Mouse (Mus musculus) brain, embryonic 14.5 days (tissue): ENCODE results near the gene Zfp704.

ENCODE experiments used
- CTCF ChIP-seq: fragments of 200-500 bp; IDR thresholded peaks from 2 replicates; pipeline ENCODE4 v1.5.1; 2012; ENCODE audit warnings: inconsistent platforms, mild to moderate bottlenecking, moderate library complexity, borderline replicate concordance; ENCODE audit not compliant: insufficient read depth, insufficient read length; ENCODE audit errors: extremely low read depth
- POLR2A ChIP-seq: fragments of 200-500 bp; IDR thresholded peaks from 2 replicates; pipeline ENCODE4 v1.6.1; 2012; ENCODE audit warnings: mild to moderate bottlenecking, inconsistent platforms, borderline replicate concordance; ENCODE audit not compliant: poor library complexity, insufficient read depth, insufficient read length, severe bottlenecking; ENCODE audit errors: extremely low read depth

DNA sequence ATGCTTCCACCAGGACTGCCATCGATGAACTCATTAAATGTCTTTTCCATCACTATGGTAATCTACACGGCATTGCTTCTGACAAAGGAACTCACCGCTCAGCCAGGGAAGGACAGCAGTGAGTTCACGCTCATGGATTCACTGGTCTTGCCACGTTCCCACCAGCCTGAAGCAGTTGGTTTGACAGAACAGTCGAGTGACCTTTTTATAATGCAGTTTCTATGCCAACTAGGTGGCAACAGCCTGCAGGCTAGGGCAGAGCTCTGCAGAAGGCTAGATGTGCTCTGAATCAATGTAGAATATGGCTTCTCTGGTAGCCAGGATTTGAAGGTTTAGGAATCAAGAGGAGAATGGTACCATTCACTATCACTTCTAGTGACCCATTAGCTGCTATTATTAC, 186.2 kb downstream of the Zfp704 start:
- TF ChIP-seq CTCF (no peak), POLR2A (no peak)
